Mouse (Mus musculus) c-Kit-positive CD71-positive TER-119-negative erythroid progenitor cells, embryonic 14.5 days (primary cell): ENCODE measurements around the gene Atp13a5.

Experiments used
- DNase-seq: peaks from one replicate; pipeline ENCODE4 v3.0.0-alpha.2; 2013; ENCODE audit warnings: low read depth

The Atp13a5 gene

DNA sequence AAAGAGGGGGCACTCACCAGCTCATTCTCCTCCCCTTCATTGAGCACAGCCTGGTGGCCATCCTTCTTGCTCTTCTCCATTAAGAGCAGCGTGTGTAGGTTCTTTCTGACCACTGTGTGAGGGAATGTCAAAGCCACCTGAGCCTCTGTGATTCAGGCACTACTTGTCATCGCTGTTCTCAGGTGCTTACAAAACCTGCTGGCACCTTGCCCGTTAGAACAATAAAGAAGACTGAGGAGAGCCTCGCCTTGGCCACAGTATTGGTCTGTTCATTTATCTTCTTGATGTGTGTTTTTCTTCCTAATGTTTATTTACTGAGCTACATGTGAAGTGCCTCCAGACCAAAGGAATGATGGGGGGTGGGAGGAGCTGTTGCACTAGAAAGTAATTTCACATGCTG lies at the start of gene Atp13a5:
Gene Atp13a5 (minus strand): TSS at position 275 of the 400 bp plus-strand sequence.
- no peak for DNase-seq

DNA sequence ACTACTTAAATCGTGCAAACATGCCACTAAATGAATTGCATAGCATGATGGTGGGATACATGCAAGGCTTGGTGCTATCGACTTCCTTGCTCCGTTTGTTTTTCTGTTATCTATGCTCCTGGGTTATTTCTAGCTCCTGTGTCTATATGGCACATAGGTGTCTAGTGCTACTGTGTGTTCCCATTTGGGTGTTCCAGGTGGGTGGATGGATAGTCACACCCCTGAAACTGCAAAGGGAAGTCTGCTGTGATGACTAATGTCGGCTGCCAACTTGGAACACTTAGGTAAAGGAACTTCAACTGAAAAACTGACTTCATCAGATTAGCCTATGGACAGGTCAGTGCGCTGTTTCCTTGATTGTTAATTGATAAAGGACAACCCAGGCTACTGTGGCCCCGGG lies 36.3 kb upstream of the Atp13a5 start:
- no peak for DNase-seq

DNA sequence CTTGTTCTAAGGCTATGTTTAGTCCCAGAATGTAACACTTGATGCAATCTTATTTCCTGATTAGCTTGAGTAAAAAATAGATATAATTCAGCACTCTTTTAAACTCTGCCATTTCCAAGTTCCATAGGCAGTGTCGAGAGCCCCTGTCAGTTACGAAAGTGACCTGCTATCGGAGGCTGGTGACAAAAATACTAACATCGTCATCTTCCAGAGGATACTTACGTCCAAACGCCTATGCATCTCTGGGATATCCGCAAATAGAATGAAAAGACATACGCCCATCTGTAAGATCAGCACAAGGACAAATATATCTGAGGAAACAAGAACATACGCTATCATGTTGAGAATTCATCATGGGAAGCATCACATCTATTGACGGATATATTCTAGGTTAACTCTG lies 28.8 kb upstream of the Atp13a5 start:
- no peak for DNase-seq

GRCm38 (mm10) chr16:29399079-29399478 lies 20.5 kb upstream of the Atp13a5 start:
- DNase-seq: no peak

GRCm38 (mm10) chr16:29384781-29385180 lies 6.2 kb upstream of the Atp13a5 start:
- no peak for DNase-seq

- DNase-seq: no peak
These were observed 3.9 kb downstream of the Atp13a5 start for GRCm38 (mm10) chr16:29374636-29375035.

DNA sequence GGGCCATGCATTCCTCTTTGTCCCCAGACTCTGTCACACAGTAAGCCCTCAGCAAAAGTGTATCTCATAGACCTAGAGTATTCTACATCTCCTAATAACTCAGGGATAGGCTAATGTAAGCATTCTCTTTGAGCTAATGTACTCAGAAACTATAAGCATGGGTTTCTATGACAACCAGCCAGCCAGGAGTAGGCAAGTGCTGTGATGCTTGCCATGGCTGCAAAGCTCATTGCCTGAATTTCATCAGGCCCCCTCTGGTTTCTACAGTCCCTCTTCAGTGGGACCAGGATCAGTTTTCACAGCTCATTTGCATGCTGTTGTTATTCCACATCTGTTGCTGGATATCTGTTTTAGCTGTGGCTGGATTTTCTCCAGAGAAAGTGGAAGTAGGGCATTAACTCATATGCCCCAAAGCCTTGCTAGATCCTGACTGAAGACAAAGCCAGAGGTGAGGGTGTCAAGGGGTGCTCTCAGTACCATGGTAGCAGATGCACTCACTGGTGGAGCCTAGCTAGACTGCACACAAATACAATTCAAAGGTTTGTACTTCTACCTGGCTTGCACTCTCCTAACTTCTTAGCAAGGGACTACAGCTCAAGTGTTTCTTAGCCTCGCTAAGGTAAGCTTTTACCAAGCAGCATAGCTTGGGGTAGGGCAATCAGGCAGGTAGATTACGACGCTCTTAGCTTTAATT lies 47.0 kb downstream of the Atp13a5 start:
- no peak for DNase-seq

- DNase-seq: no peak
These were observed 47.6 kb downstream of the Atp13a5 start for GRCm38 (mm10) chr16:29330948-29331347.

GRCm38 (mm10) chr16:29329213-29329612 lies 49.3 kb downstream of the Atp13a5 start:
- DNase-seq: no peak

- DNase-seq: no peak
These were observed 50.6 kb downstream of the Atp13a5 start for GRCm38 (mm10) chr16:29327910-29328309.

GRCm38 (mm10) chr16:29325233-29325919 lies 53.2 kb downstream of the Atp13a5 start:
- DNase-seq: no peak

- no peak for DNase-seq
These were observed 57.8 kb downstream of the Atp13a5 start for GRCm38 (mm10) chr16:29320717-29321116.

GRCm38 (mm10) chr16:29315391-29315790 lies 63.1 kb downstream of the Atp13a5 start:
- DNase-seq: no peak

GRCm38 (mm10) chr16:29314991-29315390 lies 63.5 kb downstream of the Atp13a5 start:
- DNase-seq: no peak

DNA sequence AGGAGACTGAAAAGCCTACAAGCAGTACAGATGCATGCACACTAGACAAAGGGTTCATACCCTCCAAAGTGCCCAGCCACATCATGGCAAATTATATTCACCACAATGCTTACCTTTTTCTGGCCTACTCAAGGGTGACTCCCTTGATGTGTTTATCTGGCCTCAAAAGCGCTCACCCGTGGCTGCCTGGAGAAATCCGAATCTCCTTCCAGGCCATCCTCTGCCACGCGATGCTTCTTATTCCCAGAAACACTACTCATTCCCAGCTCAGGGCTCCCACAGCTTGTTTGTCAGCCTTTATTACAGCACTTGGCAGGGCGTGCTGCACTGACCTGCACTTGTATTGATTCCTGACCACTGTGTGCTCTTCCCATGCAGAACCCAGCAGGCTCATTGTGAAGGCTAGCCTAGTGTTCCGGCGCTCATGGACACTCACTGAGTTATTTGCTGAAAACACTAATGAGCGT lies 80.9 kb downstream of the Atp13a5 start:
- no peak for DNase-seq

- no peak for DNase-seq
These were observed 97.8 kb downstream of the Atp13a5 start for GRCm38 (mm10) chr16:29280691-29281090.

DNA sequence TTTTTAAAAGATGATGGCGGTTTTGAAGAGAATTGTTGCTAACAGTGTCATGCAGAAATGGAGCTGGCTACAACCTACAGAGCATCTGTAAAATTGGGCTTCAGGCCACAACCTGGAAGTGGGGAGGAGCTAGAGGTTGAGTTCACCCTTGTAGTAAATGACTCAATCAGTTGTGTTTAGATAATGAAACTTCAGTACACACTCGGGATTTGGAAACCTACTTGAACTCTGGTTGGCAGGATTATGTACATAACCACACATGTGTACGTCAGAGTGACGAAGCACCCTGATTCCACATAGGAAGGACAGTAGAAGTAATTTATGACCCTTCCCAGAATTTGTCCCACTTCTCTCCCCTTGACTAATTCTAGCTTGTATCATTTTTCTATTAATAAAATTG lies 124.2 kb downstream of the Atp13a5 start:
- no peak for DNase-seq

GRCm38 (mm10) chr16:29235951-29236350 lies 142.6 kb downstream of the Atp13a5 start:
- DNase-seq: no peak

DNA sequence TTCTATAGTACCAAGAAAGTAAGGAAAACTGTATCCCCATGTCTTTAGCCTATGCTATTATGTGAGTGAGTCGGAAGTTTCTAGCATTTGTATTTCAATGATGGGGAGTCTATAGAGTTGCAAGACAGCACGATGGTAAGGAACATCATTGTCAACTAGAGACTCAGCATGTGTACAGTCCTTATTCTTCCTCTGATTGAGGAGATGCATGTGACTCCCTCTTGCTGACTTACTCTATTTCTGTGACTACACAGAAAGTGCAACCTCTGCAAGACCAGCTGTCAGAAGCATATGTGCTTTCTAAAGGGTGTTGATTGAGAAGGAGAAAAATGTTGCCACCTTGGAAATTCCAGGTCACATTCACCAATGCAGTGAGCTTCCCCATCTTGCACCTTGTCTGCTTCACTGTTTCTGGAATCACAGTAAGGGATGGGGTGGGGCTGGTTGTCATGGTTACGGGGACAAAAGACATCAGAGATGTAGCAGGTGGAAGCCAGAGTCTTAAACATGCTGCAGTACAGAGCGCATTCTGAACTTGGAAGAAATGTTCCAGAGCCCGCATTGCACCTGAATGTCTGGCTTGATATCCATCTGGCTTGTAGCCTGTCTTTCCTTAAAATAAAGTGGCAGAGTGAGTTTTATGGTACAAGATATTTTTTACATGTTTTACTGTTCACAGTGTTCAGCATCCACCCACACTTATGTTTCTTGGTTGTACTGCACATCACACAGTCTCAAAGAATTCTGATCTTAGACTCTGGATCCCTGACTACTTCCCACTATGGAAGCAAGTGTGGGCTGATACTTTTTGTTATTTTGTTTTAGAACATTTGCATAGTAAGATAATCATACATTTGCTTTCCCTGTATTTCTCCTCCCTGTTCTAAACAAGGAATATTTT lies 161.9 kb downstream of the Atp13a5 start:
- no peak for DNase-seq

DNA sequence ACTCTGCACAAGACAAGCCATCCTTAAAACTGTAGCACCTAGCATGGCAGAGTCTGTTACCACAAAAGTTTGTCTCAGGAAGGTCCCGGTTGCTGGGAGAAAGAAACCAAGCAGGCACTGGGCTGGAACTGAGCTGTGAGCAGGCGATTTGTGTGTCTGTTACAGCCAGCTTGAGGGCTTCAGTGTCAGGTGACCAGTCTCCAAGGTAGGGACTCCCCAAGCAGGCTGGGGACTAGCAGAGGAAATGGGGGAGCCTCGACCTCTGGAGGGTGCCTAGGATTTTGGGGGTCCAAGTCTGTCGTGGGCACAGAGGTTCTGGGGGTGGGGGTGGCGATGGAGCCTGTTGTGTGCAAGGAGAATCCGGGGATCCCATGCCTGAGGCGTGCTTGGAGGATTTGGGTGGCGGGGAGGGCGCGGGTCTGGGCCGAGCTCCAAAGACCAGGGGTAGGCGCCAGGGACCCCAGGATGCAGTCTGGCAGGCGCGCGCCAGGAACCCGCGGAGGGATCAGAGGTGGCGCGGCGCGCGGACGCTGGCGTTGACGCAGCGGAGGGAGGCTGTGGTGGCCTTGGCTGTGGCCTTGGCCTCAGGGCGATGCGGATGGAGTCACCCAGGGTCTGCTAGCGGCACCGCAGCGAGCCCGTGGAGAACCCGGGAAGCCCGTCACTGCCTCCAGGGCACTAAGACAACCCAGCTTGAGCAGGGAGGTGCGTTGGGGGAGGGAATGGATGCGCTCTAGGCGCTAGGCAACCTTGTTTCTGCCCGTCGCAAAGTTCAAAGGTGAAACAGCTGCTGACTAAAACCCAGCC lies 168.7 kb downstream of the Atp13a5 start, which contains the start of gene Hrasls:
Gene Hrasls (plus strand): TSS at position 91 of the 807 bp plus-strand sequence.
- DNase-seq: no peak

DNA sequence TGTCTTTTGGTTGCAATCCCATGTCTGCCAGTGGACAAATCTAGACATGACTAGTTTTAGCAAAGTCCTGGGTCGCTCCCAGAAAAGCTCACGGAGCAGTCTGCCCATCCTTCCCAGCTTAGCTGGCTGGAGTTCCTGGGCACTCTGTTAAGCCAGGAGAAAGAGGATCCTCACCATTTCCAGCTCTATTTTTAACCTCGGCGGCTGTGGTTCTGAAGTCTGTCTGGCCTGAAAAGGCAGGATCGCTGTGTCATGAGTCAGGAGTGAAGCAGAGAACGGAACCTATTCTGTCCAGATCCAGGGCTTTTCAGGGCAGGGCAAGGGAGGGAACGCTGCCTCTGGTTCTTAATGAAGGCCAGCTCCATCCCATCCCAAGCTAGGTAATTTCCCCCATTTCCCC lies 169.7 kb downstream of the Atp13a5 start:
- DNase-seq: no peak

DNA sequence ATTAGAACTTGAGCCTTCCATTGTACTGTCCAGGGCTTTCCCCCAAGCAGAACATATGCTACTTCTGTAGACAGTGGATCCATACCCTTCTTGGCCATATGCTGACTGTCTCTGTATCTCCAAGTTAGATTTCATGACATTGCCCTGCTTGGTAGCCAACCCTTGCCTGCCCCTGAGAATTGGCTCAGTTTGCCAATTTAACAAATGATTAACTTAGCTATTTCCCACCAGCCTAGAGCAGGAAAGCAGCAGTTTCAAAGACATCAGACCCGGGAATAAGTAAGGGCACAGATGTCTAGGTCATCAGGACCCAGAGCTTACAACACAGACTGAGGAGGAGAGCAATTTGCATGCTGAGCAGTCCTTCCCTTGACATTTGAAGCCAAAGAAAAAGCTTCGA lies 173.0 kb downstream of the Atp13a5 start:
- DNase-seq: no peak
